Mouse (Mus musculus) spleen, postnatal 10 days (tissue): Measurements from ENCODE around the gene Esr1.

Experiments used
- DNase-seq, 2 experiments: peaks; one replicate each; pipeline ENCODE4 v3.0.0; 2021 to 2022; ENCODE audit warnings: low spot score in 2 of 2

Esr1 gene

GRCm38 (mm10) chr10:4838099-4838498 lies 226.7 kb downstream of the Esr1 start:
- DNase-seq: no peak

- DNase-seq: no peak
These were observed 229.6 kb downstream of the Esr1 start for GRCm38 (mm10) chr10:4841039-4841438.

GRCm38 (mm10) chr10:4847523-4847922 lies 236.1 kb downstream of the Esr1 start:
- no peak for DNase-seq

GRCm38 (mm10) chr10:4849881-4850280 lies 238.5 kb downstream of the Esr1 start:
- no peak for DNase-seq

- no peak for DNase-seq
These were observed 263.8 kb downstream of the Esr1 start for GRCm38 (mm10) chr10:4875076-4875737.

GRCm38 (mm10) chr10:4881391-4881790 lies 270.0 kb downstream of the Esr1 start:
- DNase-seq: no peak

GRCm38 (mm10) chr10:4885506-4885905 lies 274.1 kb downstream of the Esr1 start:
- no peak for DNase-seq

- DNase-seq: no peak
These were observed 274.6 kb downstream of the Esr1 start for GRCm38 (mm10) chr10:4885961-4886360.

- DNase-seq: no peak
These were observed 282.1 kb downstream of the Esr1 start for GRCm38 (mm10) chr10:4893475-4893874.

- no peak for DNase-seq
These were observed 286.4 kb downstream of the Esr1 start for GRCm38 (mm10) chr10:4897789-4898188.

GRCm38 (mm10) chr10:4900324-4900723 lies 288.9 kb downstream of the Esr1 start:
- DNase-seq: no peak

GRCm38 (mm10) chr10:4909271-4909670 lies 297.9 kb downstream of the Esr1 start:
- DNase-seq: no peak

- DNase-seq: no peak
These were observed 299.1 kb downstream of the Esr1 start for GRCm38 (mm10) chr10:4910451-4910850.

GRCm38 (mm10) chr10:4919046-4919445 lies 307.7 kb downstream of the Esr1 start:
- DNase-seq: no peak

- no peak for DNase-seq
These were observed 312.2 kb downstream of the Esr1 start for GRCm38 (mm10) chr10:4923616-4924015.

GRCm38 (mm10) chr10:4924391-4924790 lies 313.0 kb downstream of the Esr1 start:
- no peak for DNase-seq

- no peak for DNase-seq
These were observed 331.8 kb downstream of the Esr1 start for GRCm38 (mm10) chr10:4943148-4943547.

- no peak for DNase-seq
These were observed 333.3 kb downstream of the Esr1 start for GRCm38 (mm10) chr10:4944725-4945124.

- no peak for DNase-seq
These were observed 354.4 kb downstream of the Esr1 start for GRCm38 (mm10) chr10:4965768-4966167.

- no peak for DNase-seq
These were observed 359.8 kb downstream of the Esr1 start for GRCm38 (mm10) chr10:4971156-4971555.

- DNase-seq: no peak
These were observed 360.2 kb downstream of the Esr1 start for GRCm38 (mm10) chr10:4971586-4971985.

GRCm38 (mm10) chr10:4972026-4972425 lies 360.6 kb downstream of the Esr1 start:
- DNase-seq: no peak

- DNase-seq: no peak
These were observed 362.9 kb downstream of the Esr1 start for GRCm38 (mm10) chr10:4974246-4974645.

GRCm38 (mm10) chr10:4976557-4976956 lies 365.2 kb downstream of the Esr1 start:
- no peak for DNase-seq
